Mouse (Mus musculus): Measurements from ENCODE around the gene Sesn3.
"Not testable (repeated sequence)": the region's sequence is repeated elsewhere in the genome, so short reads cannot be mapped to it uniquely, and the experiment has no call there.

Sesn3 gene

GRCm38 (mm10) chr9:14274986-14275720 lies at the start of gene Sesn3:
Sesn3 (plus strand) TSS chr9:14275067.
- peak; percentile 45 for DNase-seq (ENCODE audit: low spot score)

- DNase-seq (ENCODE audit: low spot score), result not testable (repeated sequence)
Observed at GRCm38 (mm10) chr9:14227086-14227485, 47.8 kb upstream of the Sesn3 start.

GRCm38 (mm10) chr9:14233702-14234373 lies 41.0 kb upstream of the Sesn3 start:
- no peak for DNase-seq (ENCODE audit: low spot score)

- no peak for DNase-seq (ENCODE audit: low spot score)
Observed at GRCm38 (mm10) chr9:14235286-14235685, 39.6 kb upstream of the Sesn3 start.

- not testable (repeated sequence) for DNase-seq (ENCODE audit: low spot score)
Observed at GRCm38 (mm10) chr9:14241003-14241402, 33.9 kb upstream of the Sesn3 start.

- no peak for DNase-seq (ENCODE audit: low spot score)
Observed at GRCm38 (mm10) chr9:14242308-14242707, 32.6 kb upstream of the Sesn3 start.

GRCm38 (mm10) chr9:14244528-14244927 lies 30.3 kb upstream of the Sesn3 start:
- no peak for DNase-seq (ENCODE audit: low spot score)

GRCm38 (mm10) chr9:14245013-14245586 lies 29.8 kb upstream of the Sesn3 start:
- DNase-seq (ENCODE audit: low spot score), result no peak

- no peak for DNase-seq (ENCODE audit: low spot score)
Observed at GRCm38 (mm10) chr9:14246016-14246799, 28.7 kb upstream of the Sesn3 start.

- DNase-seq (ENCODE audit: low spot score), result no peak
Observed at GRCm38 (mm10) chr9:14247480-14248208, 27.2 kb upstream of the Sesn3 start.

- no peak for DNase-seq (ENCODE audit: low spot score)
Observed at GRCm38 (mm10) chr9:14248209-14248596, 26.7 kb upstream of the Sesn3 start.

GRCm38 (mm10) chr9:14261150-14261549 lies 13.7 kb upstream of the Sesn3 start:
- DNase-seq (ENCODE audit: low spot score), result no peak

GRCm38 (mm10) chr9:14262568-14262972 lies 12.3 kb upstream of the Sesn3 start:
- DNase-seq (ENCODE audit: low spot score), result no peak

- DNase-seq (ENCODE audit: low spot score), result no peak
Observed at GRCm38 (mm10) chr9:14266470-14266869, 8.4 kb upstream of the Sesn3 start.

GRCm38 (mm10) chr9:14268578-14268977 lies 6.3 kb upstream of the Sesn3 start:
- DNase-seq (ENCODE audit: low spot score), result no peak

- no peak for DNase-seq (ENCODE audit: low spot score)
Observed at GRCm38 (mm10) chr9:14272921-14273320, 1.9 kb upstream of the Sesn3 start.

- DNase-seq (ENCODE audit: low spot score), result no peak
Observed at GRCm38 (mm10) chr9:14274586-14274985, 281 bp upstream of the Sesn3 start.

GRCm38 (mm10) chr9:14275792-14276480 lies 1.1 kb downstream of the Sesn3 start:
- peak; percentile 92 for DNase-seq (ENCODE audit: low spot score)

GRCm38 (mm10) chr9:14276481-14277287 lies 1.8 kb downstream of the Sesn3 start:
- DNase-seq (ENCODE audit: low spot score), result no peak

GRCm38 (mm10) chr9:14277365-14277991 lies 2.6 kb downstream of the Sesn3 start:
- DNase-seq (ENCODE audit: low spot score), result no peak
